Mouse (Mus musculus) lung, embryonic 15.5 days (tissue): ENCODE results near the gene Tmcc3. TPM values are rescaled to one million over a fixed set of nuclear protein-coding genes. Genes with fewer than 3 reads are reported as not detected.
A peak's percentile ranks its signal among the peaks of the same experiment; 100 is the strongest.

Experiments
- ATAC-seq: fragments of 200-750 bp; cut with Nextera tagmentation; 2 replicates; pipeline ENCODE4 v1.8.0; 2017; ENCODE audit warnings: moderate number of reproducible peaks, borderline replicate concordance; ENCODE audit not compliant: low FRiP score, low TSS enrichment; ENCODE audit errors: extremely low read depth
- H3K27ac ChIP-seq: fragments of 300-500 bp; sonication (generic); 2 replicates; pipeline ENCODE4 v1.5.1; 2015; ENCODE audit warnings: moderate library complexity, mild to moderate bottlenecking, inconsistent platforms
- H3K27me3 ChIP-seq: fragments of 300-500 bp; sonication (generic); 2 replicates; pipeline ENCODE4 v1.6.1; 2015; ENCODE audit warnings: inconsistent platforms
- H3K36me3 ChIP-seq: fragments of 300-500 bp; sonication (generic); 2 replicates; pipeline ENCODE4 v1.6.1; 2015; ENCODE audit warnings: inconsistent platforms
- H3K4me1 ChIP-seq: fragments of 300-500 bp; sonication (generic); 2 replicates; pipeline ENCODE4 v1.6.1; 2015; ENCODE audit warnings: inconsistent platforms
- H3K4me2 ChIP-seq: fragments of 300-500 bp; sonication (generic); 2 replicates; pipeline ENCODE4 v1.6.1; 2015; ENCODE audit warnings: inconsistent platforms, mild to moderate bottlenecking, moderate library complexity
- H3K4me3 ChIP-seq: fragments of 300-500 bp; sonication (generic); 2 replicates; pipeline ENCODE4 v1.5.1; 2015; ENCODE audit warnings: mild to moderate bottlenecking, inconsistent platforms
- H3K9ac ChIP-seq: fragments of 300-500 bp; sonication (generic); 2 replicates; pipeline ENCODE4 v1.6.1; 2015; ENCODE audit warnings: inconsistent platforms
- H3K9me3 ChIP-seq: fragments of 300-500 bp; sonication (generic); 2 replicates; pipeline ENCODE4 v1.6.1; 2016; ENCODE audit warnings: inconsistent platforms
- WGBS: fragments of 180-500 bp; shearing (Covaris S2); methylation state at CpG from one replicate; pipeline ENCODE4 v1.1.7; 2015; 5-methylcytosine and 5-hydroxymethylcytosine counted together
- polyA plus RNA-seq: library from polyadenylated mRNA; unstranded; fragments of >200 nt; fragmentation: Nextera tagmentation; extraction: Ambion mirVana; gene quantifications from 2 replicates; pipeline ENCODE4 v1.2.1, GENCODE M21; 2015

The Tmcc3 gene
- polyA plus RNA-seq, 1 experiment from 2014 or later: 7.3 TPM

- Histone ChIP-seq H3K4me1 (peaks cover 4% of the 10 kb centered on the region), H3K9me3 (no peaks in the 10 kb centered on the region), H3K9ac (no peak overlapping the region), H3K27me3 (no peaks in the 10 kb centered on the region), H3K27ac (no peak overlapping the region), H3K4me2 (no peak overlapping the region), H3K36me3 (no peaks in the 10 kb centered on the region), H3K4me3 (no peak overlapping the region)
- 76% methylated on average over 10 of the region's 10 CpGs for WGBS
- ATAC-seq: no peak
Measured at GRCm38 (mm10) chr10:94335047-94335446, 23.3 kb downstream of the Tmcc3 start.

GRCm38 (mm10) chr10:94336071-94336470 lies 24.3 kb downstream of the Tmcc3 start:
- no peak for ATAC-seq
- Histone ChIP-seq H3K9me3 (no peaks in the 10 kb centered on the region), H3K36me3 (no peaks in the 10 kb centered on the region), H3K27me3 (no peaks in the 10 kb centered on the region), H3K9ac (no peak overlapping the region), H3K4me1 (no peaks in the 10 kb centered on the region), H3K4me3 (no peak overlapping the region), H3K27ac (no peak overlapping the region), H3K4me2 (no peak overlapping the region)
- WGBS: 92% methylated on average over 6 of the region's 6 CpGs

GRCm38 (mm10) chr10:94341501-94341900 lies 29.8 kb downstream of the Tmcc3 start:
- Histone ChIP-seq H3K9me3 (no peaks in the 10 kb centered on the region), H3K27me3 (no peaks in the 10 kb centered on the region), H3K4me3 (no peak overlapping the region), H3K36me3 (no peaks in the 10 kb centered on the region), H3K4me2 (peak overlapping the region; percentile 22; the same call in 1 of the 2 replicates), H3K9ac (no peak overlapping the region), H3K4me1 (no peaks in the 10 kb centered on the region), H3K27ac (no peak overlapping the region)
- WGBS: 68% methylated on average over 17 of the region's 17 CpGs
- ATAC-seq: no peak

GRCm38 (mm10) chr10:94342256-94342655 lies 30.5 kb downstream of the Tmcc3 start:
- Histone ChIP-seq H3K36me3 (no peaks in the 10 kb centered on the region), H3K9ac (no peak overlapping the region), H3K27ac (no peak overlapping the region), H3K4me2 (no peak overlapping the region), H3K9me3 (no peaks in the 10 kb centered on the region), H3K4me1 (no peaks in the 10 kb centered on the region), H3K27me3 (no peaks in the 10 kb centered on the region), H3K4me3 (no peak overlapping the region)
- ATAC-seq: no peak
- WGBS: 63% methylated on average over 7 of the region's 7 CpGs

GRCm38 (mm10) chr10:94343581-94343980 lies 31.8 kb downstream of the Tmcc3 start:
- H3K4me3 ChIP-seq: no peak overlapping the region
- no peaks in the 10 kb centered on the region for H3K4me1 ChIP-seq
- no peak overlapping the region for H3K27ac ChIP-seq
- no peak overlapping the region for H3K9ac ChIP-seq
- ATAC-seq: no peak
- no peak overlapping the region for H3K4me2 ChIP-seq
- no peaks in the 10 kb centered on the region for H3K9me3 ChIP-seq
- H3K36me3 ChIP-seq: no peaks in the 10 kb centered on the region
- H3K27me3 ChIP-seq: no peaks in the 10 kb centered on the region
- 80% methylated on average over 7 of the region's 7 CpGs for WGBS

- no peak overlapping the region for H3K9ac ChIP-seq
- no peak overlapping the region for H3K4me3 ChIP-seq
- H3K27me3 ChIP-seq: no peaks in the 10 kb centered on the region
- H3K4me1 ChIP-seq: no peaks in the 10 kb centered on the region
- ATAC-seq: peak; percentile 39
- no peak overlapping the region for H3K27ac ChIP-seq
- H3K4me2 ChIP-seq: no peak overlapping the region
- WGBS: 52% methylated on average over 22 of the region's 22 CpGs
- no peaks in the 10 kb centered on the region for H3K36me3 ChIP-seq
- H3K9me3 ChIP-seq: no peaks in the 10 kb centered on the region
Measured at GRCm38 (mm10) chr10:94344631-94345417, 33.1 kb downstream of the Tmcc3 start.

- Histone ChIP-seq H3K4me1 (peaks cover 7% of the 10 kb centered on the region), H3K9me3 (no peaks in the 10 kb centered on the region), H3K27me3 (no peaks in the 10 kb centered on the region), H3K4me3 (no peak overlapping the region), H3K9ac (no peak overlapping the region), H3K4me2 (no peak overlapping the region), H3K27ac (no peak overlapping the region), H3K36me3 (no peaks in the 10 kb centered on the region)
- no peak for ATAC-seq
- 89% methylated on average over 7 of the region's 7 CpGs for WGBS
Measured at GRCm38 (mm10) chr10:94345509-94346252, 33.9 kb downstream of the Tmcc3 start.

GRCm38 (mm10) chr10:94346596-94346995 lies 34.8 kb downstream of the Tmcc3 start:
- H3K27ac ChIP-seq: no peak overlapping the region
- 90% methylated on average over 7 of the region's 7 CpGs for WGBS
- no peak overlapping the region for H3K4me2 ChIP-seq
- no peaks in the 10 kb centered on the region for H3K36me3 ChIP-seq
- H3K27me3 ChIP-seq: no peaks in the 10 kb centered on the region
- H3K4me1 ChIP-seq: peaks cover 14% of the 10 kb centered on the region
- H3K9me3 ChIP-seq: no peaks in the 10 kb centered on the region
- no peak overlapping the region for H3K9ac ChIP-seq
- no peak overlapping the region for H3K4me3 ChIP-seq
- ATAC-seq: no peak

- H3K9me3 ChIP-seq: no peaks in the 10 kb centered on the region
- H3K36me3 ChIP-seq: no peaks in the 10 kb centered on the region
- H3K4me1 ChIP-seq: peaks cover 14% of the 10 kb centered on the region
- no peak overlapping the region for H3K4me2 ChIP-seq
- no peaks in the 10 kb centered on the region for H3K27me3 ChIP-seq
- H3K27ac ChIP-seq: no peak overlapping the region
- H3K9ac ChIP-seq: no peak overlapping the region
- H3K4me3 ChIP-seq: no peak overlapping the region
- 46% methylated on average over 10 of the region's 10 CpGs for WGBS
- no peak for ATAC-seq
Measured at GRCm38 (mm10) chr10:94347296-94347695, 35.5 kb downstream of the Tmcc3 start.

GRCm38 (mm10) chr10:94347959-94348358 lies 36.2 kb downstream of the Tmcc3 start:
- Histone ChIP-seq H3K9ac (no peak overlapping the region), H3K27me3 (no peaks in the 10 kb centered on the region), H3K27ac (no peak overlapping the region), H3K4me2 (no peak overlapping the region), H3K4me3 (no peak overlapping the region), H3K4me1 (peaks cover 14% of the 10 kb centered on the region), H3K9me3 (no peaks in the 10 kb centered on the region), H3K36me3 (no peaks in the 10 kb centered on the region)
- 89% methylated on average over 10 of the region's 10 CpGs for WGBS
- ATAC-seq: no peak

GRCm38 (mm10) chr10:94350207-94350606 lies 38.5 kb downstream of the Tmcc3 start:
- H3K4me3 ChIP-seq: no peak overlapping the region
- no peaks in the 10 kb centered on the region for H3K27me3 ChIP-seq
- peak overlapping the region; percentile 15; the same call in 1 of the 2 replicates for H3K27ac ChIP-seq
- whole genome bisulfite sequencing: 57% methylated on average over 5 of the region's 5 CpGs
- 0 out of 2 replicates have a peak, but pooled peaks have one; percentile 16 for ATAC-seq
- H3K9ac ChIP-seq: no peak overlapping the region
- H3K36me3 ChIP-seq: no peaks in the 10 kb centered on the region
- peaks cover 14% of the 10 kb centered on the region for H3K4me1 ChIP-seq
- H3K4me2 ChIP-seq: no peak overlapping the region
- no peaks in the 10 kb centered on the region for H3K9me3 ChIP-seq
